Mouse (Mus musculus): ENCODE measurements around the gene Lrrc26. TPM values are rescaled to one million over a fixed set of nuclear protein-coding genes. Genes with fewer than 3 reads are reported as not detected.

Gene Lrrc26
- polyA plus RNA-seq, 1 experiment from 2014 or later, result not detected

DNA sequence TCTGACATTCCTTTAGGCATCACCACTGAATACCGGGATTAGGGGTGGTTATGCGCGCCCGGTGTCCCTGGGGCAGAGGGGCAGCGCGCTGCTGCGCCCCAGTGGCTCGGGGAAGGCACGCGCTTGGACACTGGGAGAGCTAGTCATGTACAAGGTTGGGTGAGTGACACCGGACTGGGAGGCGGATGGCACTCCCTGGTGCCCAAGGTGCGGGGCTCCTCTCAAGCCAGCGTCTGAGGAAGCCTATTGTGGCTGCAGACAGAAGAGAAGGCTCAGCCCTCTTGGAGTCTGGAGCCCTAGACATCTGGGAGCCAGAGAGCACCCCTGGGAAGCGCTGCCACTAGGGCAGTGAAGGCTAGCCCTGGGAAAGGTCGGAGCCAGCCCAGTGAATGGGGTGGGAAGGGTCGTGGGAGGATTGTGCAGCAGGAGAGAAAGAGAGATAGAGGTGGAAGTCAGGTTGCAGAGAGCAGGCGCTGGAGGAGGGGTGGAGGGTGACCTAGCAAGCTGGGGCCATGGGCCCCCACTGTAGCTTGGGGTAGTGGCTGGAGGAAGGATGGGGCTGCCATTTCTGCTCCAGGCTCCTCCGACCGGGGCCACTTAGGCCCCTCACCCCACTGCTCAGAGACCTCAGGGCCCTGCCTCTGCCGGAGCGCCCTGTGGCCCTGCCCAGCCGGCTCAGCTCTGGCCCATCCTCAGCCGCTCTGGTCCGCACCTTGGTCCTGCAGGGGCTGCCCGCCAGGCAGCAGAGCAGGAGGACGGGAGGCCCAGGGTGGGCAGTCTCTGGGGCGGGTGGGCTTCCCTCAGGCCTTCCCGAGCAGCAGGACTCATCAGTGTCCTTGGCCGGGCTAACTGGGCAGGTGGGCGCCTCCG, 1.7 kb downstream of the Lrrc26 start:
- Histone ChIP-seq H3K4me2 (replicated peaks) (peak overlapping the region; percentile 56), H3K4me3 (replicated peaks; ENCODE audit: low read length) (peak overlapping the region; percentile 26), H3K4me1 (replicated peaks; ENCODE audit: control insufficient read depth, insufficient read depth, low read length) (peaks cover 21% of the 10 kb centered on the region), H3K36me3 (replicated peaks; ENCODE audit: control insufficient read depth, insufficient read depth) (peaks cover 23% of the 10 kb centered on the region), H3K9me3 (ENCODE audit: control insufficient read depth, low read length) (no peaks in the 10 kb centered on the region), H3K27me3 (ENCODE audit: control insufficient read depth, insufficient read depth, low read length) (peaks cover 70% of the 10 kb centered on the region), H3K9ac (peak overlapping the region; percentile 44; the same call in 1 of the 2 replicates), H3K27ac (no peak overlapping the region)
- ATAC-seq (ENCODE audit: low FRiP score), result 0 out of 2 replicates have a peak, but pooled peaks have one; percentile 5
- DNase-seq (ENCODE audit: low spot score), result no peak
- 7% methylated on average over 29 of the region's 32 CpGs for WGBS

DNA sequence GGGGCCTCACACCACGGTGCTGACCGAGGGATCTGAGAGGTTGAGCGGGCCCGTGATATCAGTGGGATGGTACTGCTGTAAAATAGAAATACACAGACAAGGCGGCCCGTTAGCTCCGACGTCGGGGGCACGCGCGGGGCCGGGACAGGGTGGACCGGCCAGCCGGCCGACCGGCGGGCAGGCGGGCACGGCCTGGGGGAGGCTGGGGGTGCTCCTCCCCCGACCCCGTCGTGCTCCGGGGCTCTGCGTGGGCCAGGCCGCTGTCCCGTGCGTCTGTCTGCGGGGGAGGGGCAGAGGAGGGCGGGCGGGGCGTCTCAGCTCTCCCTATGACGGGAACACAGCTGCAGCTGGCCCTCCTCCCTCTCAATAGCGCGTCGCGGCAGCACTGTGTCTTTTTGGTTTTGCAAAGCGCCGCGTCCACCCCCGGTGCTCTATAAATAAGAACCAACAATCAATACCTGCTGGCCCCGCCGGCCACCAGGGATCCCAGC, 2.4 kb downstream of the Lrrc26 start:
- ATAC-seq (ENCODE audit: low FRiP score), result peak; percentile 1; the same call in 1 of the 2 replicates
- H3K36me3 ChIP-seq (replicated peaks; ENCODE audit: control insufficient read depth, insufficient read depth), result peaks cover 27% of the 10 kb centered on the region; the same call in 1 of the 2 replicates
- peak overlapping the region; percentile 19 for H3K4me3 ChIP-seq (replicated peaks; ENCODE audit: low read length)
- no peak overlapping the region for H3K27ac ChIP-seq
- 3% methylated on average over 41 of the region's 43 CpGs for WGBS
- no peak for DNase-seq (ENCODE audit: low spot score)
- H3K4me1 ChIP-seq (replicated peaks; ENCODE audit: control insufficient read depth, insufficient read depth, low read length), result peaks cover 21% of the 10 kb centered on the region
- H3K27me3 ChIP-seq (ENCODE audit: control insufficient read depth, insufficient read depth, low read length), result peaks cover 72% of the 10 kb centered on the region
- peak overlapping the region; percentile 39 for H3K4me2 ChIP-seq (replicated peaks)
- no peaks in the 10 kb centered on the region for H3K9me3 ChIP-seq (ENCODE audit: control insufficient read depth, low read length)
- H3K9ac ChIP-seq, result no peak overlapping the region; the same call in 1 of the 2 replicates

DNA sequence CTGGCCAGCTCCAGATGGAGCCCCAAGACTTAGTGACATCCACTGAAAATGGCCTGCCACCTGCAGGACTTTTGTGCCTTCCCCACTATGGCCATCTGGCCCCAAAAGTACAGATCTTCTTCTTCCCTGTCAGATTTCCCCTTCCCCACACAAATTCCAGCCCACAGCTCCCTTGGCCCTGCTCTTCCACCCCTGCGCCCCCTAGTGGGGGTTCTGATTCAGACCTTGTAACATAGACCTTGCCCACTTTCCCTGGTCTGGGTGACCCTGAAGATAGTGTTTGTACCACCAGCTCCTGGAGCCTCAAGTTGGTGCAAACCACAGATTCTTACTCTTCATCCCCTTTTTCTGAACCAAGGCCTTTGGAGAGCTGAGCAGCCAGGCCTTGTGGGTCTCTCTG, 3.1 kb downstream of the Lrrc26 start:
- DNase-seq (ENCODE audit: low spot score) (peak; percentile 69), ATAC-seq (ENCODE audit: low FRiP score) (no peak)
- Histone ChIP-seq H3K9ac (no peak overlapping the region), H3K36me3 (replicated peaks; ENCODE audit: control insufficient read depth, insufficient read depth) (peaks cover 31% of the 10 kb centered on the region), H3K9me3 (ENCODE audit: control insufficient read depth, low read length) (no peaks in the 10 kb centered on the region), H3K4me3 (replicated peaks; ENCODE audit: low read length) (0 out of 2 replicates have a peak overlapping the region, but pooled peaks have one; percentile 19), H3K27ac (no peak overlapping the region), H3K27me3 (ENCODE audit: control insufficient read depth, insufficient read depth, low read length) (peaks cover 78% of the 10 kb centered on the region), H3K4me2 (replicated peaks) (no peak overlapping the region), H3K4me1 (replicated peaks; ENCODE audit: control insufficient read depth, insufficient read depth, low read length) (peaks cover 21% of the 10 kb centered on the region)
- WGBS, result 6% methylated on average over 1 of the region's 1 CpGs

DNA sequence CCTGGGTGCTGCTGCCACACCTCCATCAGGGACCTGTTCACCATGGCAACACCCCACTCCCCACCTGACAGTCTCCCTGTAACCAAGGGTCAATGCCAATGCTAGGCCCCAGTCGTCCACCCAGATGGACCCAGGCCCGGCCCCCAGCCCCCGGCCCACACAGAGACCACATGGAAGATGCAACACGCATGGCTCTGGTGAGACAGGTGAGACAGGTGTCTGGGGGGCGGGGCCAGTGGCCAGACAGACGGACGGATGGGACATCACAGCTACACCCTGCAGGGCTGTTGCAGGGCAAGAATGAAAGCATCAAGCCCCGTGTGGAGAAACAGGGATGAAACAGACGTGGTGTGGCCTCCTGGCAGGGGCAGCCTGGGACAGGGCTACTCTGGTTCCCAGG, 4.0 kb downstream of the Lrrc26 start:
- no peak for DNase-seq (ENCODE audit: low spot score)
- 71% methylated on average over 9 of the region's 9 CpGs for WGBS
- H3K36me3 ChIP-seq (replicated peaks; ENCODE audit: control insufficient read depth, insufficient read depth), result peaks cover 31% of the 10 kb centered on the region
- peaks cover 21% of the 10 kb centered on the region for H3K4me1 ChIP-seq (replicated peaks; ENCODE audit: control insufficient read depth, insufficient read depth, low read length)
- H3K9ac ChIP-seq, result no peak overlapping the region
- no peak overlapping the region for H3K4me3 ChIP-seq (replicated peaks; ENCODE audit: low read length)
- H3K9me3 ChIP-seq (ENCODE audit: control insufficient read depth, low read length), result no peaks in the 10 kb centered on the region
- H3K4me2 ChIP-seq (replicated peaks), result no peak overlapping the region
- H3K27me3 ChIP-seq (ENCODE audit: control insufficient read depth, insufficient read depth, low read length), result peaks cover 75% of the 10 kb centered on the region
- H3K27ac ChIP-seq, result no peak overlapping the region
- ATAC-seq (ENCODE audit: low FRiP score), result no peak

DNA sequence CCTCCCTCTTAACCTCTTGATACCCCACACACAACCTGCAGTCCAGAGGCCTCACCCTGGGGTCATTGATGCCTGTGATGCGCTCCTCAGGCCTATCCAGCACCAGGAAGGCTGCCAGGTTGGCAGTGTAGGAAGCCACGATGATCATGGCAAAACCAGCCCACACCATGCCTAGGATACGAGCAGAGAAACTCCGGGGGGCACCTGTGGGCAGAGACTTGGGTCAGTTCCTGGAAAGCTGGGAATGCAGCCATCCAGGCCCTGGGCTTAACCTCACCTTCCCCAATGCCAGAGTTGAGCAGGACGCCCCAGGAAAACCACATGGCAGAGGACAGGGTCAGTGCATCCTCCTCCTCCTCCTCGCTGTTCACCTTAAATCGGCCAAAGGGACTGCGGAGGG, 7.4 kb downstream of the Lrrc26 start:
- Histone ChIP-seq H3K9ac (no peak overlapping the region), H3K4me3 (replicated peaks; ENCODE audit: low read length) (no peak overlapping the region), H3K4me2 (replicated peaks) (no peak overlapping the region), H3K27ac (no peak overlapping the region), H3K36me3 (replicated peaks; ENCODE audit: control insufficient read depth, insufficient read depth) (peaks cover 36% of the 10 kb centered on the region), H3K27me3 (ENCODE audit: control insufficient read depth, insufficient read depth, low read length) (peaks cover 41% of the 10 kb centered on the region), H3K4me1 (replicated peaks; ENCODE audit: control insufficient read depth, insufficient read depth, low read length) (no peaks in the 10 kb centered on the region; the same call in 1 of the 2 replicates), H3K9me3 (ENCODE audit: control insufficient read depth, low read length) (no peaks in the 10 kb centered on the region)
- ATAC-seq (ENCODE audit: low FRiP score), result no peak
- no peak for DNase-seq (ENCODE audit: low spot score)
- 81% methylated on average over 8 of the region's 8 CpGs for WGBS

DNA sequence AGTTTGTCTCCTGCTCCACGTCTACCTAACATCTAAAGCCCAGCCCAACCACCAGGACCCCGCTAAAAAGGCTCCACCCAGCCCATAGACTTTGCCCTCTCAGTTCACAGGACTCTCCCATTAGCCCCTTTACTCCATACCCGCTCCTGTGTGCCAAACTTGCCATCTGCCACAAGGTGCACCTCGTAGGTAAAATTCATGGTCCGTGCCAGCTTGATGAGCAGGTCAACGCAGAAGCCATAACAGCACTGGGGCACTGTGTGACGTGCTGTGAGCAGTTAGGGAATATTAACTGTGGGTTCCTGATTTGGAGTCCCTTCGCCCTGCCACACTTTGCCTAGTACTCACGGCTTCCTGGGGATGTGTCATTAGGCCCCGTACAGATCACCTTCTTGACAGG, 8.3 kb downstream of the Lrrc26 start:
- Histone ChIP-seq H3K36me3 (replicated peaks; ENCODE audit: control insufficient read depth, insufficient read depth) (peaks cover 36% of the 10 kb centered on the region), H3K9ac (no peak overlapping the region), H3K9me3 (ENCODE audit: control insufficient read depth, low read length) (no peaks in the 10 kb centered on the region), H3K27ac (no peak overlapping the region), H3K4me2 (replicated peaks) (no peak overlapping the region), H3K4me1 (replicated peaks; ENCODE audit: control insufficient read depth, insufficient read depth, low read length) (no peaks in the 10 kb centered on the region), H3K4me3 (replicated peaks; ENCODE audit: low read length) (no peak overlapping the region), H3K27me3 (ENCODE audit: control insufficient read depth, insufficient read depth, low read length) (peaks cover 36% of the 10 kb centered on the region)
- no peak for DNase-seq (ENCODE audit: low spot score)
- no peak for ATAC-seq (ENCODE audit: low FRiP score)
- WGBS, result 86% methylated on average over 10 of the region's 10 CpGs

DNA sequence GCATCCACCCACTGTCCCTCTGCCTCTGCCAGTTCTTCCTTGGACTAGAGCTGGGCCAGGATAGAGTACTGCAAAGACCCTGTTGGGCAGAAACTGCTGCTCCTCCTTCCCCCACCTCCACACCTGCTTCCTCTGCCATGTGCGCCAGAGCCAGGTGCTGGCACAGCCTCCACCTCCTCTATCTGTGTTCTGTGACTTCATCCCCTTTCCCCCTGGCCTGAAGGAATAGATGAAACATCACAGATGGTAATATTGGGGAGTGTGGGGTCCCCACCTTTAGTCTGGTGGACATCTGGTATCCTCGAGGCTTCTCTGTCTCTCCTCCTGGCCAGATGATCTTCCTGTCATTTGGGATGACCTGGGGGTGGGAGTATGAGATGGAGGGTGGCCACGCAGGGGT, 13.7 kb downstream of the Lrrc26 start:
- no peak overlapping the region for H3K4me2 ChIP-seq (replicated peaks)
- H3K36me3 ChIP-seq (replicated peaks; ENCODE audit: control insufficient read depth, insufficient read depth), result peaks cover 28% of the 10 kb centered on the region
- ATAC-seq (ENCODE audit: low FRiP score), result no peak
- no peak for DNase-seq (ENCODE audit: low spot score)
- no peak overlapping the region for H3K4me3 ChIP-seq (replicated peaks; ENCODE audit: low read length)
- no peak overlapping the region for H3K9ac ChIP-seq
- WGBS, result 78% methylated on average over 3 of the region's 3 CpGs
- H3K9me3 ChIP-seq (ENCODE audit: control insufficient read depth, low read length), result no peaks in the 10 kb centered on the region
- H3K27me3 ChIP-seq (ENCODE audit: control insufficient read depth, insufficient read depth, low read length), result peaks cover 37% of the 10 kb centered on the region
- H3K27ac ChIP-seq, result no peak overlapping the region
- H3K4me1 ChIP-seq (replicated peaks; ENCODE audit: control insufficient read depth, insufficient read depth, low read length), result peaks cover 7% of the 10 kb centered on the region

DNA sequence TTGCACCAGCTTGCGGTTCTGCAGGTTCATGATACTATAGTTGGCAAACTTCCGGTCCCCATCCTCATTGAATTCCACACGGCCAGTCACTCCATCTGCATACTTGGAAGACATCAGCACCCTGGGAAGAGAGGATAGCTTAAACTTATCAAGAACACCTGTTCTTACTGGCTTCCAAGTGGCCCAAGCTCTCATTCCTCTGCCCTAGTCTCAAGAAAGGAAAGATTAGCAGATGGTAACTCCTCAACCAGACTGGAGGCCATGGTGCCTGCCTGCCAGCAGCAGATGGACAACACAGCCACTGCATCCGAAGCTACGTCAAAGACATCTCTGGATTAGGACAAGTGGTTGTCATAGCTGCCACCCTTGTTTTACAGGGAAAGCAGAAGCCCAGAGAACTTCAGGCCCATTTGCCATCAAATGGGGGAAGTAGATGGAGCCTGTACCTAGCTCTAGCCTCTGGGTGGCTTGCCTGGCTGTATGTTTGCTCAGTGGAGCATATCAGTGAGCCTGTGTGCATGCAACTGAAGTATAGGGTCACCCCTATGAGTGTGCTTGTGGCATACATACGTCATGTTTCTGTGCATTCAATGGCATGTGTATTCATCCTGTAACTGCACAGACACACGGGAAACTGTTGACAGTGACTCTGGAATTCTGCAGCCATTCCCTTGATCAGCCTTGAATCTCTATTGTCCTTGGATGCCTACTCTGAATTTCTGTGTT, 14.4 kb downstream of the Lrrc26 start:
- Histone ChIP-seq H3K4me2 (replicated peaks) (peak overlapping the region; percentile 59), H3K27me3 (ENCODE audit: control insufficient read depth, insufficient read depth, low read length) (peaks cover 43% of the 10 kb centered on the region), H3K27ac (no peak overlapping the region)

More for the DNA sequence above, 14.4 kb downstream of the Lrrc26 start:
- peaks cover 7% of the 10 kb centered on the region for H3K4me1 ChIP-seq (replicated peaks; ENCODE audit: control insufficient read depth, insufficient read depth, low read length)
- no peak for ATAC-seq (ENCODE audit: low FRiP score)
- H3K36me3 ChIP-seq (replicated peaks; ENCODE audit: control insufficient read depth, insufficient read depth), result peaks cover 35% of the 10 kb centered on the region
- H3K9ac ChIP-seq, result no peak overlapping the region
- H3K4me3 ChIP-seq (replicated peaks; ENCODE audit: low read length), result peak overlapping the region; percentile 34
- DNase-seq (ENCODE audit: low spot score), result no peak
- H3K9me3 ChIP-seq (ENCODE audit: control insufficient read depth, low read length), result no peaks in the 10 kb centered on the region
- 69% methylated on average over 7 of the region's 7 CpGs for WGBS
